Mouse (Mus musculus) cortical plate, adult 2 months (tissue): Measurements from ENCODE around the gene Nodal. TPM values are rescaled to one million over a fixed set of nuclear protein-coding genes. Genes with fewer than 3 reads are reported as not detected.

ENCODE experiments used
- H3K27ac ChIP-seq: fragments of 200-500 bp; 2 replicates; pipeline ENCODE4 v1.5.1; 2012; ENCODE audit warnings: low read length, control low read depth, inconsistent platforms; ENCODE audit not compliant: insufficient read depth
- H3K4me1 ChIP-seq: fragments of 200-500 bp; 2 replicates; pipeline ENCODE4 v1.6.1; 2011; ENCODE audit warnings: low read length; ENCODE audit not compliant: control insufficient read depth, insufficient read depth
- H3K4me3 ChIP-seq: fragments of 200-500 bp; 2 replicates; pipeline ENCODE4 v1.5.1; 2011; ENCODE audit warnings: mild to moderate bottlenecking, low read length, control low read depth; ENCODE audit not compliant: insufficient read depth
- CTCF ChIP-seq: fragments of 200-500 bp; IDR thresholded peaks from 2 replicates; pipeline ENCODE4 v1.5.1; 2011; ENCODE audit warnings: mild to moderate bottlenecking, control low read depth, low read length; ENCODE audit not compliant: insufficient read depth; ENCODE audit errors: extremely low read depth
- POLR2A ChIP-seq: fragments of 200-500 bp; IDR thresholded peaks from 2 replicates; pipeline ENCODE4 v1.6.1; 2011; ENCODE audit warnings: mild to moderate bottlenecking, low read length, control low read depth; ENCODE audit not compliant: insufficient read depth; ENCODE audit errors: extremely low read depth
- polyA plus RNA-seq: library from polyadenylated mRNA; depleted of rRNA; stranded (reverse); fragments of >200 nt; gene quantifications from 2 replicates; pipeline ENCODE4 v1.2.3, GENCODE M21; 2012; rRNA removed

Nodal gene
- polyA plus RNA-seq: 0.75 and 0.81 TPM in 2 replicates

DNA sequence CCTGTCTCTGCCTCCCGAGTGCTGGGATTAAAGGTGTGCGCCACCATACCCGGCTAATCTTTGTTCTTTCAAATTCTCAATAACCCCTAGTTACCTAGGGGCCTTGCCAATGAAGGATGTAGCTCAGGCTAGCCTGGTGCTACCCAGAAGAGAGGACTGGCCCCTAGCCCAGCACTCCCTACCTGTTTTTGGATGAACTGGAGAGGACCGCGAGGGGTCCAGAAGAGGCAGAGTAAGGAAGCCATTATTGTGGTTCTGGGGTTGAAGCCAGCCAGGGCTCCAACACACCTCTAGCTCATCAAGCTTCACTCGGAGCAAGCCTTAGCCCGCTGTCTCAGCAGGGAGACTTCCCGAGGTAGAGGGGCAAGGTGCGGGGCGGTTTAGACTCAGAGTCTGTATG is at the start of gene Nodal:
Nodal (plus strand) TSS at position 301 of the 400 bp plus-strand sequence.
- H3K27ac ChIP-seq: no peak within 1 kb of the TSS
- TF ChIP-seq CTCF (no peak), POLR2A (no peak)
- H3K4me3 ChIP-seq: peak within 1 kb of the TSS; percentile 6
- H3K4me1 ChIP-seq: no peaks in the 10 kb centered on the region

DNA sequence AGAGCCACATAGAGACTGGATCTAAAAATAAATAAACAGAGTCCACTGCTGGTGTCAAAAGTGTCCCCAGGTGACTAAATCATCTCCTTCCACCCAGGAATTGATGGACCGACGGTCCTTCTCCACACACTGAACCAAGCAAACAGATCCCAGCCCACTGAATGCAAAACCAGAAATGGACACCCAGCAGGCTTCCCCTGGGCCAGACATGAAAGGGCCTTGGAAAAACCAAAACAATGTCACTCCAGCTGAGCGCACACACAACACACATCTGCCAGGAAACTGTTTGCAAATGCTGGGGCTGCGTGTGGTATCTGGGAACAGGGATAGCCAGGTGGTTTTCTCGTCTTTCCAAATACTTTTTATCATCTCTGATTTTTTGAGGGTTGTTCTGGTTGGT is 48.0 kb upstream of the Nodal start:
- H3K27ac ChIP-seq: peak overlapping the region; percentile 28
- TF ChIP-seq CTCF: no peak
- no peak for TF ChIP-seq POLR2A
- no peak overlapping the region for H3K4me3 ChIP-seq
- H3K4me1 ChIP-seq: no peaks in the 10 kb centered on the region

DNA sequence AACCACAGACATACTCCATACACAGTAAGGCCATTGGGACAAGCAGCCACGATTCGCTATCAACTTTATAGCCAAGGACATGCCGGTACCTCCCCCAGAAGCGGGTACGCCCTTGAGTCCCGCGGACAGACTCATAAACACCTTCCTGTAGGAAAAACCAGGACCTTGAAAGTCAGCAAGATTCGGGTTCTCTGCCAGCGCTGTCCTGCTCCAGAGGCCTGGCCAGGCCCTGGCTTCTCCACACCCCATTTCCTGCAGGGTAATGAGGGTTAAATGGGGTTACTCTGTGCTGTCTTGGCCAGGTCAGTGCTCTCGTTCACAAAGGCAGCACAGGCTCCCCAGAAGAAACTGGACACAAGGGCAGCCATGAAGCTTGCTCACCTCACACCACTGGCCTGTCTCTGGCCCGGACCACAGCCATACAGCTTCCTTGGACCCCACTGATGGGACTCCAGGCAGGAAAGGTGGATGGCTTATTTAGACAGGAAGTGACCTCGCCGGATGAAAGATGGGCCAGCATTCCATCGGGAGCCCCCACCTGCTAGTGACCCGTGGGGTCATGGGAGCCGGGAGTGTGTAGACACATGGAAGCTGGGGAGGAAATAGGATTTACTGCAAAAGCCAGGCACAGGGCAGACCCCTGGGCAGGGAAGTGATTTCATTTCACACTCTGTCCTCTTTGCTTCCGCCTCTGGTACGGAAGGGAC is 47.3 kb upstream of the Nodal start:
- TF ChIP-seq POLR2A (no peak), CTCF (no peak)
- Histone ChIP-seq H3K27ac (peak overlapping the region; percentile 28), H3K4me3 (no peak overlapping the region), H3K4me1 (no peaks in the 10 kb centered on the region)

DNA sequence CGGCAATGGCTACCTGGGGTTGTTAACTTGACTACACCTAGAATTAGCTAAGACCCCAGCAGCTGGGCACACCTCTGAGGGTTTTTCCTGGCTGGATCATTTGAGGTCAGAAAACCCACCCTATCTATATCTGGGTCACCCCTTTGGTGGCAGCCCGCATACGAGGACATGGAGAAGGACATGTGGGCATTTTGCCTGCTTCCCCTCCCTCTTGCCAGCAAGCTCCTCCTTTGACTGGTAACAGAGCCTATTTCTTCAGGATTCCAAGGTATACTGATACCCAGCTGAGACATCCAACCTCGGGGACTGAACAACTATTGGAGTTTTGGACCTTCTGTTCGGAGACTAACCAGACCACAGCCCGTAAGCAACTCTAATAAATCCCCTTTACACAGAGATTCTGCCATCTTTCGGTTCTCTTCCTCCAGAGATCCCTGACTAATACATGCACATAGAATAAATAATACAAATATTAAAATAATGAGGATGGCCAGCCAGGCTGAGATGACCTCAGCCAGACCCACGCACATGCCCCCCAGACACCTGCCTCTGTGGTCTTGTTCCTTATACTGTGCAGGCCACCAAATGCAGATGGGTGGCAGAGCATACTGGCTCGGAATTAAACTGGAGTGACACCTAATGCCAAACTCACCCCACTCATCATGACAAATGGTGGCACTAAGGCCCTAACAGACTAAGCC is 45.7 kb upstream of the Nodal start:
- no peak overlapping the region for H3K27ac ChIP-seq
- TF ChIP-seq POLR2A (no peak), CTCF (no peak)
- H3K4me1 ChIP-seq: no peaks in the 10 kb centered on the region

DNA sequence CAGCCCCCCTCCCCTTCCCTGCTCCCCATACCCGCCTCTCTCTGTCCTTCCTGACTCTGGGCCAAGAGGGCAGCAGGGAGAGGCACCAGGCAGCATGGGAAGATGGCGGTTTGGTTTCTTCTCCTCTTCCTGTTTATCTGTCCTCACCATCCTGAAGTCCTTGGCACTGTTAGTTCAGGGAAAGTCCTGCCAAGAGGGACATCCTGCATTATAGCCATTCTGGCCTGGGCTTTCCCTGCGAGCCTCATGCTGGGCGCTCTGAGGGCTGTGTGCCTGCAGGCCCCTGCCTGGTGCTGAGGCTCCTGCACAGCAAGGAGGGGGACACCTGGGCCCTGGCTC is 45.2 kb upstream of the Nodal start:
- Histone ChIP-seq H3K27ac (no peak overlapping the region), H3K4me1 (no peaks in the 10 kb centered on the region), H3K4me3 (no peak overlapping the region)
- TF ChIP-seq POLR2A: no peak
- TF ChIP-seq CTCF: no peak

More for the DNA sequence above, 45.7 kb upstream of the Nodal start:
- no peak overlapping the region for H3K4me3 ChIP-seq

DNA sequence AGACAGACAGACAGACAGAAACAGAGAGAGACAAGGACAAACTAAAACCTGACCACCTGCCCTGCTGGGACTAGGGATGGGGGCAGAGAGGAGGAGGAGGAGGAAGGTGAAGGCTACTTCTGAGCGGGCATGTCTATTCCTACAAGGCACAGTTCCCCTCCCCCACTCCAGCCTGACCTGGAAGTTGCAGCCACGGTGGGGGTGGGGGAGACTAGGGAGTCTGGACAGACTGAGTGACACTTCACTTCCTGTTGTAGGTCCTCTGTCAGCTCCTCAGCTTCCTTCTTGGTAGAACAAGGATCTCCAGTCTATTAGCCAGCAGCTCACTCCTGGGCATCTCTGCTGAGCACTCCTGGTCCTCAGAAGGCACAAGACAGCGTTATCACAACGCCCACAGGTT is 43.7 kb upstream of the Nodal start:
- no peak overlapping the region for H3K27ac ChIP-seq
- H3K4me3 ChIP-seq: no peak overlapping the region
- TF ChIP-seq CTCF: no peak
- no peak for TF ChIP-seq POLR2A
- H3K4me1 ChIP-seq: no peaks in the 10 kb centered on the region

DNA sequence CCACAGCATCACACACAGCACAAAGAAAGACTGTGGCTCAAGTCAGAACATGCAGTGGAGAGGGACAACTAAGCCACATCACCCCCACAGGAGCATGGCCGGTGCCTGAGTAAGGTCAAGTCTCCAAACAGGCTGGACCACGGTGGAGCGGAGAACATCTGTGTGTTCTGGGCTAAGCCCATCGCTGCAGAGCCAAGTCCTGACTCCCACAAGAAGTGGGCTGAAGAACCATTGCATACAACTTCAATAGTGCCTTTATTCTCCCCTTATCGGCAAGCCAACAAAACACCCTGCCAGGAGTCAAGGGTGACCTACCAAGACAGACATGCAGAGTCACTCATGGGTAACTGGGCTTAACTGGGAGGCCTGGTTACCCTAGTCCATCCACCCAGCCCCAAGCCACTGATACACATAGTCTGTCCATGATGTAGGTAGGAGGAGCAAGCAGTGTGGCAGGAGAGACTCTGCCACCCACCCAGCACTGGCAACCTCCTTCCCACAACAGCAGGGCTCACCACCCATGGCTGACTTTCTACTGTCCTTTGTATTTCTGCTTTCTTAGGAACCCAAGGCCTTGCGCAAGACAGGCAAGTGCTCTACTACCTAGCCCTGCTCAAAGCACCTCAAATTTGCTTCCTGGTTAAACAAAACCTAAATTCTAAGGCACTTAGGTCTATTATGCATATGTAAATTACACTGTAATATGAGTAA is 42.8 kb upstream of the Nodal start:
- H3K27ac ChIP-seq: no peak overlapping the region
- no peak overlapping the region for H3K4me3 ChIP-seq
- TF ChIP-seq POLR2A (no peak), CTCF (no peak)
- no peaks in the 10 kb centered on the region for H3K4me1 ChIP-seq

DNA sequence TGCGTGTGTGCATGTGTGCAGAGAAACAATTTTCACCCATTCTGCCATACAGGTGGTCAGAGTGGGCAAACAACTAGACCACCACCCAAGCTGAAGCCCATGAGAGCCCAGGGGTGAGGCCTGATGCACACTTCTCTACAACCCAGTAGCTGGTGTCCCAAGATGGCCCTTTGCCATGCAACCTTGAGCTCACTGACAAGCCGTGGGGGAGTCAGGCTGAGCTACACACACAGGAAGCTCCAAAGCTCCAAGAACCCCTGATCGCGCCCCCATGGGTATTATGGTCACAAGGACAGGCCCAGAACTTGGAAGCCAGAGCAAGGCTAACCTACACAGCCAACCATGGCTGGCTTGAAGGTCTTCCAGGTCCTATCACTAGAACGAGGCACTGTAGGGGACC is 39.7 kb upstream of the Nodal start:
- Histone ChIP-seq H3K4me3 (no peak overlapping the region), H3K4me1 (no peaks in the 10 kb centered on the region), H3K27ac (no peak overlapping the region)
- TF ChIP-seq POLR2A: no peak
- TF ChIP-seq CTCF: no peak

DNA sequence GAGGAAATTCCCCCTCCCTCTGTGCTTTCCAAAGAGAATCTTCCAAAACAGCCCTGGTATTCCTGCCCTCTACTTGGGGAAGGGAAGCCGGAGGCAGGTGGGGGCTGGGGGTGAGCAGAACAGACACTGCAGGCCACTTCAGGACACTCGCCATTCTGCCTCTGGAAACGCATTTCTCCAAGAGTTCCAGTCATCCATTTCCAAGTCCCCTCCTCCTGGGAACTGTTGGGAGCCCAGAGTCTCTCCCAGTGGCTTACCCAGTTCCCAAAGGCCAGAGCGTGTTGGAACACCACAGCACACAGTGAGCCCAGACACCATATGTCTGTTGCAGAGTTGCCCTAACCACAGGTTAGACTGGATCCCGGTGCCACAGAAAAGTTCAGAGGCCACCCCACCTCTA is 39.1 kb upstream of the Nodal start:
- TF ChIP-seq CTCF (no peak), POLR2A (no peak)
- Histone ChIP-seq H3K4me1 (no peaks in the 10 kb centered on the region), H3K4me3 (no peak overlapping the region), H3K27ac (no peak overlapping the region)

DNA sequence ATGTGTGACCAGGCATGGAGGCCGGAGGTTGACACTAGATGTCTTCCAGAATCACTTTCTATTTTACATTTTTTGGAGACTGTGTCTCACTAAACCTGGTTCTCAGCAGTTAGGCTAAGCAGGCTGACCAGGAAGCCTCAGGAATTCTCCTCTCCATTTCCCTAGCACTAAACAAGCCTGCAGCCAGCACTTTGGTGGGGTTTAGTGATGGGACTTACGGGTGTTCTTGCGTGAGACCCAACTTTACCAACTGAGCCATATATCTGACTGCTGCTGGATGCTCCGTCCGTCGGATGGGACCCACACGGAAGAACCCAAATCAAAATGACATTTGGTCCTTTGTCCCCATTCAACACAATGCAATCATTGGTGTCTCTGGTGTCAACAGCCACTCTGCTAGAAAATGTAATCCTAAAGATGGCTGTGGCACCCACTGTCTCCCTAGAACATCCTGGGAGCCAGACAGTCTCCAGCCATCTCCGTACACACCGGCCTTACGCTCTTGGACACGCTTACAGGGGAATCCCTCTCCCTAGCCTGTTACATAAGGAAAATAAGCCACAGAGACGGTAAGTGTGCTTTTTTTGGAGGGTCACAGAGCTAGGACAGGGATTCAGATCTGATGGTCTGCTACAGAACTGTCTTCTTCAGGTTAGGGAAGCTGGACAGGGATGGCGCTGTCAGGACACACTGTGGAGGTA is 38.3 kb upstream of the Nodal start:
- TF ChIP-seq POLR2A: no peak
- no peak for TF ChIP-seq CTCF
- Histone ChIP-seq H3K27ac (no peak overlapping the region), H3K4me3 (no peak overlapping the region), H3K4me1 (no peaks in the 10 kb centered on the region)
